Mouse (Mus musculus) spleen, adult 2 months (tissue): ENCODE measurements around the gene Disp1. TPM values are rescaled to one million over a fixed set of nuclear protein-coding genes. Genes with fewer than 3 reads are reported as not detected.

Source experiments
- DNase-seq, 2 experiments: peaks; one replicate each; pipeline versions ENCODE4 v3.0.0 to v3.0.0-alpha.2; 2012 to 2021; ENCODE audit warnings: low spot score in 2 of 2, low read depth in 1 of 2
- H3K27ac ChIP-seq: fragments of 200-500 bp; 2 replicates; pipeline ENCODE4 v1.5.1; 2012; ENCODE audit warnings: low read length, inconsistent platforms; ENCODE audit not compliant: insufficient read depth
- H3K27me3 ChIP-seq: fragments of 200-500 bp; 2 replicates; pipeline ENCODE4 v1.6.1; 2012; ENCODE audit warnings: mild to moderate bottlenecking, moderate library complexity, low read length, inconsistent platforms; ENCODE audit not compliant: control insufficient read depth, insufficient read depth
- H3K36me3 ChIP-seq: fragments of 200-500 bp; 2 replicates; pipeline ENCODE4 v1.6.1; 2012; ENCODE audit warnings: mild to moderate bottlenecking, low read length, inconsistent platforms; ENCODE audit not compliant: control insufficient read depth, insufficient read depth
- H3K4me1 ChIP-seq: fragments of 200-500 bp; 2 replicates; pipeline ENCODE4 v1.6.1; 2011; ENCODE audit warnings: inconsistent platforms; ENCODE audit not compliant: control insufficient read depth, insufficient read depth, insufficient read length
- H3K4me3 ChIP-seq: fragments of 200-500 bp; 2 replicates; pipeline ENCODE4 v1.5.1; 2011; ENCODE audit warnings: mild to moderate bottlenecking, inconsistent platforms; ENCODE audit not compliant: insufficient read depth, insufficient read length; ENCODE audit errors: extremely low read depth
- CTCF ChIP-seq: fragments of 200-500 bp; IDR thresholded peaks from 2 replicates; pipeline ENCODE4 v1.5.1; 2011; ENCODE audit warnings: mild to moderate bottlenecking, inconsistent platforms; ENCODE audit not compliant: insufficient read depth, insufficient read length, insufficient replicate concordance; ENCODE audit errors: extremely low read depth
- POLR2A ChIP-seq: fragments of 200-500 bp; IDR thresholded peaks from 2 replicates; pipeline ENCODE4 v1.6.1; 2011; ENCODE audit warnings: low read depth, low read length, inconsistent platforms
- WGBS: fragments of 180-500 bp; shearing (Covaris S2); methylation state at CpG from one replicate; pipeline ENCODE4 v1.1.7; 2018; 5-methylcytosine and 5-hydroxymethylcytosine counted together
- polyA plus RNA-seq: library from polyadenylated mRNA; depleted of rRNA; stranded (reverse); fragments of >200 nt; gene quantifications from 2 replicates; pipeline ENCODE4 v1.2.3, GENCODE M21; 2012

The Disp1 gene
- polyA plus RNA-seq, 1 experiment: 8.5 TPM

GRCm38 (mm10) chr1:183250612-183251011 lies 29.3 kb upstream of the Disp1 start:
- Histone ChIP-seq H3K27ac (no peak overlapping the region), H3K4me3 (no peak overlapping the region), H3K36me3 (no peaks in the 10 kb centered on the region), H3K4me1 (no peaks in the 10 kb centered on the region), H3K27me3 (0 out of 2 replicates have a peak, but pooled peaks cover 2% of the 10 kb centered on the region)
- TF ChIP-seq POLR2A (no peak), CTCF (no peak)
- no peak for DNase-seq
- WGBS: 88% methylated on average over 4 of the region's 4 CpGs

- 68% methylated on average over 1 of the region's 1 CpGs for WGBS
- no peak for DNase-seq
- Histone ChIP-seq H3K36me3 (no peaks in the 10 kb centered on the region), H3K27me3 (0 out of 2 replicates have a peak, but pooled peaks cover 2% of the 10 kb centered on the region), H3K4me3 (no peak overlapping the region), H3K27ac (no peak overlapping the region), H3K4me1 (no peaks in the 10 kb centered on the region)
- TF ChIP-seq CTCF (no peak), POLR2A (no peak)
Observed at GRCm38 (mm10) chr1:183248144-183248543, 26.8 kb upstream of the Disp1 start.

- no peaks in the 10 kb centered on the region for H3K36me3 ChIP-seq
- H3K27me3 ChIP-seq: no peaks in the 10 kb centered on the region
- H3K27ac ChIP-seq: no peak overlapping the region
- DNase-seq: no peak
- H3K4me3 ChIP-seq: no peak overlapping the region
- H3K4me1 ChIP-seq: no peaks in the 10 kb centered on the region
- TF ChIP-seq CTCF (no peak), POLR2A (no peak)
- 77% methylated on average over 7 of the region's 7 CpGs for WGBS
Observed at GRCm38 (mm10) chr1:183243293-183243692, 22.0 kb upstream of the Disp1 start.

GRCm38 (mm10) chr1:183237901-183238300 lies 16.6 kb upstream of the Disp1 start:
- DNase-seq: no peak
- WGBS: 24% methylated on average over 2 of the region's 2 CpGs
- Histone ChIP-seq H3K4me3 (no peak overlapping the region), H3K4me1 (no peaks in the 10 kb centered on the region), H3K36me3 (no peaks in the 10 kb centered on the region), H3K27ac (no peak overlapping the region), H3K27me3 (no peaks in the 10 kb centered on the region)
- no peak for TF ChIP-seq POLR2A
- TF ChIP-seq CTCF: no peak

GRCm38 (mm10) chr1:183236460-183236859 lies 15.1 kb upstream of the Disp1 start:
- no peak overlapping the region for H3K27ac ChIP-seq
- no peaks in the 10 kb centered on the region for H3K4me1 ChIP-seq
- H3K4me3 ChIP-seq: no peak overlapping the region
- 92% methylated on average over 5 of the region's 5 CpGs for WGBS
- H3K27me3 ChIP-seq: no peaks in the 10 kb centered on the region
- no peak for TF ChIP-seq CTCF
- TF ChIP-seq POLR2A: no peak
- no peaks in the 10 kb centered on the region for H3K36me3 ChIP-seq
- DNase-seq: no peak

- no peak overlapping the region for H3K27ac ChIP-seq
- H3K4me3 ChIP-seq: no peak overlapping the region
- no peaks in the 10 kb centered on the region for H3K4me1 ChIP-seq
- H3K36me3 ChIP-seq: no peaks in the 10 kb centered on the region
- no peaks in the 10 kb centered on the region for H3K27me3 ChIP-seq
- 94% methylated on average over 11 of the region's 11 CpGs for WGBS
- DNase-seq: no peak
- TF ChIP-seq POLR2A: no peak
- TF ChIP-seq CTCF: no peak
Observed at GRCm38 (mm10) chr1:183233679-183234174, 12.4 kb upstream of the Disp1 start.

- TF ChIP-seq POLR2A: no peak
- no peak for TF ChIP-seq CTCF
- WGBS: 88% methylated on average over 7 of the region's 7 CpGs
- H3K36me3 ChIP-seq: no peaks in the 10 kb centered on the region
- no peak overlapping the region for H3K4me3 ChIP-seq
- H3K27me3 ChIP-seq: no peaks in the 10 kb centered on the region
- no peaks in the 10 kb centered on the region for H3K4me1 ChIP-seq
- DNase-seq: no peak
- no peak overlapping the region for H3K27ac ChIP-seq
Observed at GRCm38 (mm10) chr1:183232985-183233678, 11.8 kb upstream of the Disp1 start.
